Mouse (Mus musculus) ES-E14 (cell line): Measurements from ENCODE around the gene Cntn5. TPM values are rescaled to one million over a fixed set of nuclear protein-coding genes. Genes with fewer than 3 reads are reported as not detected.

Source experiments
- DNase-seq: peaks from one replicate; pipeline ENCODE4 v3.0.0-alpha.2; 2013; ENCODE audit warnings: low read depth, low spot score
- H3K27ac ChIP-seq: 2 replicates; pipeline ENCODE4 v1.5.1; 2012; ENCODE audit warnings: low read depth, mild to moderate bottlenecking, low read length, moderate library complexity, mixed read lengths; ENCODE audit not compliant: poor library complexity, insufficient read depth, severe bottlenecking
- H3K36me3 ChIP-seq: 2 replicates; pipeline ENCODE4 v1.6.1; 2012; ENCODE audit warnings: mild to moderate bottlenecking, low read length, moderate library complexity, mixed read lengths; ENCODE audit not compliant: control insufficient read depth, poor library complexity, insufficient read depth, severe bottlenecking
- H3K4me1 ChIP-seq, 2 experiments: fragments of 150-350 bp in 1 of 2; sonication (generic) in 1 of 2; 2 replicates each; pipeline ENCODE4 v1.6.1; 2012; ENCODE audit warnings: low read length in 2 of 2, mild to moderate bottlenecking in 1 of 2, mixed read lengths in 1 of 2; ENCODE audit not compliant: control insufficient read depth in 2 of 2, insufficient read depth in 2 of 2, poor library complexity in 1 of 2
- H3K4me3 ChIP-seq, 2 experiments: fragments of 150-350 bp in 1 of 2; sonication (generic) in 1 of 2; 2 replicates each; pipeline ENCODE4 v1.5.1; 2012; ENCODE audit warnings: low read length in 2 of 2, low read depth in 1 of 2, mild to moderate bottlenecking in 1 of 2, mixed read lengths in 1 of 2; ENCODE audit not compliant: insufficient read depth in 1 of 2, poor library complexity in 1 of 2, severe bottlenecking in 1 of 2
- H3K9ac ChIP-seq: 2 replicates; pipeline ENCODE4 v1.6.1; 2012; ENCODE audit warnings: low read depth, mild to moderate bottlenecking, low read length, mixed read lengths; ENCODE audit not compliant: poor library complexity, insufficient read depth, severe bottlenecking
- H3K9me3 ChIP-seq: fragments of 150-350 bp; sonication (generic); 2 replicates; pipeline ENCODE4 v1.6.1; 2012; ENCODE audit warnings: low read depth, mild to moderate bottlenecking, low read length; ENCODE audit not compliant: control insufficient read depth, insufficient read depth
- CHD2 ChIP-seq: IDR thresholded peaks from 2 replicates; pipeline ENCODE4 v1.6.1; 2014; ENCODE audit warnings: mild to moderate bottlenecking, low read depth, low read length, inconsistent platforms
- HCFC1 ChIP-seq: IDR thresholded peaks from 2 replicates; pipeline ENCODE4 v1.6.1; 2012; ENCODE audit warnings: low read length, inconsistent platforms, borderline replicate concordance; ENCODE audit not compliant: insufficient read depth
- MAFK ChIP-seq: IDR thresholded peaks from 2 replicates; pipeline ENCODE4 v1.6.1; 2014; ENCODE audit warnings: mild to moderate bottlenecking, low read depth, low read length, inconsistent platforms; ENCODE audit not compliant: insufficient read depth
- ZC3H11A ChIP-seq: IDR thresholded peaks from 2 replicates; pipeline ENCODE4 v1.6.1; 2012; ENCODE audit warnings: low read depth, mild to moderate bottlenecking, inconsistent platforms, low read length, borderline replicate concordance
- ZNF384 ChIP-seq: IDR thresholded peaks from 2 replicates; pipeline ENCODE4 v1.6.1; 2012; ENCODE audit warnings: low read depth, low read length, inconsistent platforms
- in situ Hi-C, 2 experiments: fragments of 600-800 bp; cut with MboI; formaldehyde crosslinking; loops; one replicate each; pipeline ENCODE4 v1.15.1; 2025; ENCODE audit warnings: low sequenced_read_pairs in 2 of 2, inconsistent platforms in 1 of 2; ENCODE audit not compliant: unreplicated experiment in 2 of 2
- total RNA-seq: library from RNA; depleted of rRNA; stranded (reverse); fragments of 300-350 nt; gene quantifications from 2 replicates; pipeline ENCODE4 v1.2.3, GENCODE M21; 2012

The Cntn5 gene
- total RNA-seq, 1 experiment: not detected

GRCm38 (mm10) chr9:10109156-10109555 lies 795.4 kb downstream of the Cntn5 start:
- no peaks in the 10 kb centered on the region for H3K36me3 ChIP-seq
- no peaks in the 10 kb centered on the region for H3K9me3 ChIP-seq
- H3K4me1 ChIP-seq: no peaks in the 10 kb centered on the region
- no peak overlapping the region for H3K27ac ChIP-seq
- DNase-seq: no peak
- H3K4me3 ChIP-seq: no peak overlapping the region
- TF ChIP-seq CHD2: no peak
- no peak for TF ChIP-seq ZNF384
- no peak for TF ChIP-seq MAFK
- no peak for TF ChIP-seq HCFC1
- no peak for TF ChIP-seq ZC3H11A
- in situ Hi-C loops: no loop called here
- no peak overlapping the region for H3K9ac ChIP-seq

- TF ChIP-seq HCFC1 (no peak), ZC3H11A (no peak), MAFK (no peak), ZNF384 (no peak), CHD2 (no peak)
- no peaks in the 10 kb centered on the region for H3K9me3 ChIP-seq
- H3K4me1 ChIP-seq: no peaks in the 10 kb centered on the region
- no peak overlapping the region for H3K27ac ChIP-seq
- in situ Hi-C loops: no loop called here
- H3K36me3 ChIP-seq: no peaks in the 10 kb centered on the region
- H3K4me3 ChIP-seq: no peak overlapping the region
- H3K9ac ChIP-seq: no peak overlapping the region
- no peak for DNase-seq
Measured at GRCm38 (mm10) chr9:10107861-10108260, 796.7 kb downstream of the Cntn5 start.

- Histone ChIP-seq H3K36me3 (no peaks in the 10 kb centered on the region), H3K27ac (no peak overlapping the region), H3K9me3 (no peaks in the 10 kb centered on the region), H3K9ac (no peak overlapping the region), H3K4me1 (no peaks in the 10 kb centered on the region), H3K4me3 (no peak overlapping the region)
- TF ChIP-seq ZC3H11A: no peak
- TF ChIP-seq MAFK: no peak
- no peak for TF ChIP-seq HCFC1
- TF ChIP-seq CHD2: no peak
- TF ChIP-seq ZNF384: no peak
- in situ Hi-C loops: no loop called here
- no peak for DNase-seq
Measured at GRCm38 (mm10) chr9:10101812-10102440, 802.6 kb downstream of the Cntn5 start.

- no peak overlapping the region for H3K4me3 ChIP-seq
- H3K9ac ChIP-seq: no peak overlapping the region
- DNase-seq: no peak
- no peaks in the 10 kb centered on the region for H3K4me1 ChIP-seq
- TF ChIP-seq HCFC1: no peak
- no peak for TF ChIP-seq MAFK
- no peak for TF ChIP-seq CHD2
- no peak for TF ChIP-seq ZNF384
- TF ChIP-seq ZC3H11A: no peak
- in situ Hi-C loops: no loop called here
- no peaks in the 10 kb centered on the region for H3K9me3 ChIP-seq
- H3K36me3 ChIP-seq: no peaks in the 10 kb centered on the region
- no peak overlapping the region for H3K27ac ChIP-seq
Measured at GRCm38 (mm10) chr9:10076282-10076681, 828.3 kb downstream of the Cntn5 start.

GRCm38 (mm10) chr9:10073401-10073800 lies 831.2 kb downstream of the Cntn5 start:
- H3K4me1 ChIP-seq: no peaks in the 10 kb centered on the region
- H3K27ac ChIP-seq: no peak overlapping the region
- no peak for TF ChIP-seq CHD2
- TF ChIP-seq ZC3H11A: no peak
- no peak for TF ChIP-seq MAFK
- TF ChIP-seq ZNF384: no peak
- no peak for TF ChIP-seq HCFC1
- in situ Hi-C loops: no loop called here
- H3K9ac ChIP-seq: no peak overlapping the region
- H3K36me3 ChIP-seq: no peaks in the 10 kb centered on the region
- DNase-seq: no peak
- H3K9me3 ChIP-seq: no peaks in the 10 kb centered on the region
- no peak overlapping the region for H3K4me3 ChIP-seq
